Mouse (Mus musculus): ENCODE results near the gene Cilp.
"Not testable (repeated sequence)": the region's sequence is repeated elsewhere in the genome, so short reads cannot be mapped to it uniquely, and the experiment has no call there.

Cilp gene

GRCm38 (mm10) chr9:65247502-65248376 is 17.2 kb upstream of the Cilp start:
- DNase-seq (ENCODE audit: low spot score in 2 of 2), result no peak

- no peak for DNase-seq (ENCODE audit: low spot score in 2 of 2)
Measured at GRCm38 (mm10) chr9:65248377-65248690, 16.6 kb upstream of the Cilp start.

DNA sequence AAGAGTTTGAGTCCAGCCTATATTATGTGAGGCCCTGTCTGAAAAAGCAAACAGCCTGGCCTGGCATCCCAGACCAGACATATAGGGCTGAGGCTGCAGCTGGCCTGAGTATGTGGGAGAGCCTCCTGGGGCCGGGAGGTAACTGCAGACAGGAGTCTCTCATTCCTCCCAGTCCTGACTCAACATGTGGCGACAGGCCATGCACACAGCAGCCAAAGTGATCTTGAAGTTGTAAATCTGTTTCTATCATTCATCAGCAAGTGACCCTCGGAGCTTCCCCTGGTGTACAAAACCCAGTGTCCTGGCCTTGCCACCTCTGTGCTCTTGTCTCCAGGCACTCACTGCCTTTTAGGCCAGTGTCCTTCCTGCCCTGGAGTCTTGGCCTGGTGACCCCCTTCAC is 13.0 kb upstream of the Cilp start:
- DNase-seq (ENCODE audit: low spot score in 2 of 2), result no peak

DNA sequence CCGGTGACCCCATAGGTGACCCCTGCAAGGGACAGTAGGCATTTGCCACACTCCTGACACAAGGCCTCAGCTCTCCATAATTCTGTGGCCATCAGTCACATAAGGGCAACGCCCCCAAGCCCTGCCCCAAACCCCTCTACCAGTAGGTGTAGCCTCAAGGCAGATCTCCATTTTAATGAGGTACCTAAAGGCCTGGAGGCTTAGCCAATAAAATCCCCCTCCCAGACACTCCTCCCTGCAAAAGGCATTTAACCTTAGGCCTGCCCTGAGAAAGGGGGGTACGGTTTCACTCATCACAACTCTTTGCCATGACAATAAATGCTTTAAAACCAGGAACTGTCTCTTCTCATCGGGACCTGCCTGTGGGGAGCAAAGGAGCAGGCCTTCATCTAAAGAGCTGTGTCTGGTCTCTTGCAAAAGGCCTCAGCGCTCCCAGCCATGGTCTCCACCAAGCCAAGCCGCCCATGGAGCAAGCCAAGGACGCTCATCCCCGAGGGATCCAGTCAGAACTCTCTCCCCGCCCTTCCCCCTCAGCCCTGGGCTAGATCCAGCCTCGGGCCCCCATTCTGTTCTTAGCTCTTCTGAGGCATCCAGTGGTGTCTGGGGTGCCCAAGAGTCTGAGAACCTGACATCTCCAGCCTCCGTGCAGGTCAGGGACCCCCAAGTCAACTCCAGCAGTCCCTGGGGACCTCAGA is 8.9 kb upstream of the Cilp start:
- no peak for DNase-seq (ENCODE audit: low spot score in 2 of 2)

DNA sequence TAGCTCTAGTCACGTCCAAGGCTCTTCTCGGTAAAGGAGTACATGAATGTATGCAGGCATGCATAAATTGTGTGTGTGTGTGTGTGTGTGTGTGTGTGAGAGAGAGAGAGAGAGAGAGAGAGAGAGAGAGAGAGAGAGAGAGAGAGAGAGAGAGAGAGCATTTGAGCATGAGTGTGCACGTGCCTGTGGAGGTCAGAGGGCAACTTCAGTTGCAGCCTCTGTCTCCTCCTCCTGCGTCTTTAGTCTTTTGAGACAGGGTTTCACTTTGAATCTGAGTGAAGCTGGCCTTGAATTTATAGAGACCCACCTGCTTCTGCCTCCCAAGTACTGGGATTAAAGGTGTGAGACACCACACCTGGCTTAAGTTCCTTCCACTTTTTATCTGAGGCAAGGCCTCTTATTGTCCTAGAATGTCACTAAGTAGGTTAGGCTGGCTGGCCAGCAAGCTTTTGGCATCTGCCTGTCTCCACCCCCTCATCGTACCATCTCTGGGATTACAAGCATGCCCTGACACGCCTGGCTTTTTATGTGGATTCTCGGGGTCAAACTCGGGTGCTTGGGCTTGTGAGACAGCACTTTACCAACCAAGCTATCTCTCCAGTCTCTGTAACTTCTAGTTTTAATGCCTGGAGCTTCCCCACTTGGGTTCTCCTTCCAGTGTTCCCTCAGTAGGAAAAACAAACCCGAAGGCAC is 7.6 kb upstream of the Cilp start:
- no peak for DNase-seq (ENCODE audit: low spot score in 2 of 2)

- DNase-seq (ENCODE audit: low spot score in 2 of 2), result no peak
Measured at GRCm38 (mm10) chr9:65259366-65259765, 5.6 kb upstream of the Cilp start.

GRCm38 (mm10) chr9:65261591-65262230 is 3.3 kb upstream of the Cilp start:
- no peak for DNase-seq (ENCODE audit: low spot score in 2 of 2)

DNA sequence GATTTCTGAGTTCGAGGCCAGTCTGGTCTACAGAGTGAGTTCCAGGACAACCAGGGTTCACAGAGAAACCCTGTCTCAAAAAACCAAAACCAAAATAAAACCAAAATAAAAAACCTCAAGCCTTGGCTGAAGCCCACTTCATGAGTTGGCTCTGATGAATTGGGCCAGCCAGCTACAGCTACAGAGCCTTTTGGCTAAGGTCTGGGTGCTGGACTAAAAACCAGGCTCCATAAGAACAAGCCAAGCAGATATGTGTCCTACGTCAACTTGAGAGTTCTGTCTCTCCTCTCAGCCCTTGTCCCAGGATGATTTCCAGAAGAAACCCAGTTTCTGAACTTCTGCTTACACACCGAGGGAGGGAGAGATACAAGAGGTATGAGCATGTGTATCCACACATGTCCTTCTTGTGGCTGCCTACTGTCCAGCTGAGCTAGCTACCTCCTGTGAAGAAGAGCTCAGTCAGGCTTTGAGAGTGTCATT is 2.3 kb upstream of the Cilp start:
- no peak for DNase-seq (ENCODE audit: low spot score in 2 of 2)

DNA sequence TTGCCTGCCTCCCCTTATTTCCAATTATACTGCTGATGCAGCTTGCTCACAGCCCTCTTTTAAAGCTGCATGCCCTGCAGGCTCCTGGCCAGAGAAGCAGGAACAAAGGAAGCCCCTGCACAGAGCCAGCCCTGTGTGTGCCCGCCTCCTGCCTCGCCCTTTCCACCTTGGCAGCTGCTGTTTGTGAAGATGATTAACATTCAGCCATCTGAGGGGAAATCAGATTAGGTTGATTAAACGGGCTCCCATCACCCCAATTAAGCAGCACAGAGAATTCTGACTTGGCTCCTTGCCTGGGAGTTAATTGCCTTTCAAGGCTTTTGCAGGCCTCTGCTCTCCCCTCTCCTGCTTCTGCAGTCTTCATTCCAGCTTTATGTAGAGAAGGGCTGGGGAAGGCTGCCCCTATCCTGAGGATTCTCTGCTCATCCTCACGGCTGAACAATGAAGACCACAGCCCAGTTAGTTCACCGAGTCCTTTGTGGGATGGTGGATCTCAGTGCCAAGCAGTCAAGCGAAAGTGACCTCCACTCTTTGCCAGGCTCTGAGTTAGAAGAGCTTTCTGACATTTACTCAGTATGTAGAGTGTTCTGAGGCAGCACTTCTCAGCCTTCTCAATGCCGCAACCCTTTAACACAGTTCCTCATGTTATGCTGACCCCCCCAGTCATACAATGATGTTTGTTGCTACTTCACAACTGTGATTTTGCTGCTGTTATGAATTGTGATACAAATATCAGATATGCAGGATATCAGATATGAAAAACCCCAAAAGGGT is 2.9 kb downstream of the Cilp start:
- DNase-seq (ENCODE audit: low spot score in 2 of 2), result peak in 1 of 2 experiments; percentile 17

DNA sequence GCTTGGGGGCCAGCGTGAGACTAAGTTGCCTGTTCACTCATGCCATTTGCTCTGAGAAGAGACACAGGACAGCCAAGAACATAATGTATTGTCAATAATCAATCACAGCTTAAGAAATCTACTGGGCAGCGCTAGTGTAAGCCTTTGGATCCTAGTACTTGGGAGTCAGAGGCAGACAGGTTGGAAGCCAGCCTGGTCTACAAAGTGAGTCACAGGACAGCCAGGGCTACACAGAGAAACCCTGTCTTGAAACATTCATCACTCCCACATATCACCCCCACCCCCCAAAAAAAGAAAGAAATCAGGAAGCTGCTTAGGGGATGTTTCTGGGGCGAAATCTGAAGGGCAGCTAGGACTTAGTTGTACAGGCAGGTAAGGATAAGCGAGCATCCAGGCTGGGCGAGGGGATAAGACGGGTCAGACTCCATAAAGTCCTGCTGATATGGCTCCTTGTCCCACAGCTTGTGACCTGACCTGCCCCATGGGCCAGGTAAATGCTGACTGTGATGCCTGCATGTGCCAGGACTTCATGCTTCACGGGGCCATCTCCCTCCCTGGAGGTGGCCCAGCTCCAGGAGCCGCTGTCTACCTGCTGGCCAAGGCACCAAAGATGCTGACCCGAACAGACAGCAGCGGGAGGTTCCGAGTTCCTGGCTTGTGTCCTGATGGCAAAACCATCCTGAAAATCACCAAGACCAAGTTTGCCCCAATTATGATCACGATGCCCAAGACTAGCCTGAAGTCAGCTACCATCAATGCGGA is 8.2 kb downstream of the Cilp start:
- no peak for DNase-seq (ENCODE audit: low spot score in 2 of 2)

DNA sequence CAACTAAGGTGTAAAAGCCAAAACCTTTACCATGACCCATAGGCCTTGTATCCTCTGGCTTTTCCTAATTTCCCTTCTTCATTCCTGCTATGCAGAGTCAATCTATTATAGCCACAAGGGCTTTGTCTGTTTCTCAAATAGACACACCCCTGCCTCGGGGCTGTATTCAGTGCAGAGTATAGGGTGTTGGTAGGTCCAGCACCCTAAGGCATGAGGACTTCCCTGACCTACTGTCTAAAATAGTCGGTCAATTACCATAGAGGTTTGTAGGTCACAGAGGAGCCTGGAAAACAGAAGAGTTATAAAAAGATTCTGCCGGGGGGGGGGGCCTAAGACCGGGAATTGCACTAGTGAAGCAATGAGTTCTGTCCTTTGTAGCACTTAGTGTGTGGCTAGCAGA is 8.9 kb downstream of the Cilp start:
- no peak for DNase-seq (ENCODE audit: low spot score in 2 of 2)

GRCm38 (mm10) chr9:65274851-65275250 is 9.9 kb downstream of the Cilp start:
- not testable (repeated sequence) for DNase-seq (ENCODE audit: low spot score in 2 of 2)

GRCm38 (mm10) chr9:65275810-65276530 is 11.0 kb downstream of the Cilp start:
- DNase-seq (ENCODE audit: low spot score in 2 of 2), result no peak

DNA sequence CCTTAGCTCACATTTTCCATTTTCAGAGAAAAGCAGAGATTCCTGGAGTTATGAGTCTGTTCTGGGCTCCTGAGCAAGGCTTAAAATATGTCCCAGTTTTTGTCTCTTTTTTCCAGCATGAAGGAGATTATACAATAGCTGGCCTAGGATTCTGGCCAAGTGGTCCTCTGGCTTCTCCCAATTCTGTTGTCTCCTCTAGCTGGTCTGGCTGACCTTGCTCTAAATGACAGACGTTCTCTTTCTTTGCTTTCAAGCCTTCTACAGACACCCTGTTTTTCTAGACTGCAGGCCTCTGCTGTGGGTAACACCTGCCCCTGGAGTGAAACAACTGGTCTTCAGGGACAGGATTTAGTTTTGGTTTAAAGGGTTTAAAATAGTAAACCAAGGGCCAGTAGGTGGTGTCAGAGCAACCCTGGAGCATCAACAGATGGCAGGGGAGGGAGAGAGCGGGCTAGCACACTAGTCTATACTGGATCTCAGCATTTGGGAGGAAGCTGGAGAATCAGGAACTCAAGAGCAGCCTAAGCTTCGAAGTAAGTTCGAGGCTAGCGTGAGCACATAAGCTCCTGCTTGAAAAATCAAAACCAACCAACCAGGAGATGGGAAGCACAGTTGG is 16.7 kb downstream of the Cilp start:
- DNase-seq (ENCODE audit: low spot score in 2 of 2), result no peak

GRCm38 (mm10) chr9:65283301-65283700 is 18.3 kb downstream of the Cilp start:
- no peak for DNase-seq (ENCODE audit: low spot score in 2 of 2)

- not testable (repeated sequence) for DNase-seq (ENCODE audit: low spot score in 2 of 2)
Measured at GRCm38 (mm10) chr9:65288252-65288651, 23.3 kb downstream of the Cilp start.

- no peak for DNase-seq (ENCODE audit: low spot score in 2 of 2)
Measured at GRCm38 (mm10) chr9:65289988-65290387, 25.0 kb downstream of the Cilp start.

DNA sequence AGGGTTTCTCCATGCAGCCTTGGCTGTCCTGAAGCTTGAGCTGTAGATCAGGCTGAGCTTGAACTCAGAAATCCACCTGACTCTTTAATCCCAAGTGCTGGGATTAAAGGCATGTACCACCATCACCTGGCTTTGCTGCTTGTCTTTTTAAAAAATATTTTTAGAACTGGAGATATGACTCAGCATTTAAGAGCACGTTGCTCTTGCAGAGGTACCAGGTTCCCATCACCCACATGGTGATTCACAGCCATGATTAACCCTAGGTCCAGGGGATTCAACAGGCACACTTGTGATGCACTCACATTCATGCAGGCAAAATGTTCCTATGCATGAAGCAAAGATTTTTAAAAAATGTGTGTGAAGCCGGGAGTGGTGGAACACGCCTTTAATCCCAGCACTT is 27.4 kb downstream of the Cilp start:
- DNase-seq (ENCODE audit: low spot score in 2 of 2), result no peak

- no peak for DNase-seq (ENCODE audit: low spot score in 2 of 2)
Measured at GRCm38 (mm10) chr9:65293119-65293518, 28.1 kb downstream of the Cilp start.
